Mouse (Mus musculus): Measurements from ENCODE around the gene Tmem270. TPM values are rescaled to one million over a fixed set of nuclear protein-coding genes. Genes with fewer than 3 reads are reported as not detected.

The Tmem270 gene
- total and polyA plus RNA-seq, 3 experiments = not detected

- no peak overlapping the region for H3K9ac ChIP-seq (ENCODE audit: control insufficient read depth, low read depth, low read length, poor library complexity, severe bottlenecking)
- no peaks in the 10 kb centered on the region for H3K9me3 ChIP-seq (replicated peaks; ENCODE audit: insufficient read depth, low read length)
- peaks cover 0 to 19% of the 10 kb centered on the region in 2 experiments; a peak in 2 of 4 replicates for H3K36me3 ChIP-seq (ENCODE audit: control insufficient read depth in 1 of 2, insufficient read depth in 2 of 2, low read length in 2 of 2)
- peaks cover 13 to 35% of the 10 kb centered on the region in 2 experiments for H3K4me1 ChIP-seq (ENCODE audit: control insufficient read depth in 1 of 2, insufficient read depth in 2 of 2, low read length in 2 of 2)
- no peak overlapping the region for H3K4me3 ChIP-seq (ENCODE audit: control insufficient read depth in 1 of 2, insufficient read depth in 1 of 2, low read depth in 2 of 2, low read length in 2 of 2)
- DNase-seq (ENCODE audit: low read depth, low spot score) = no peak
- no peak overlapping the region for H3K27ac ChIP-seq (ENCODE audit: control insufficient read depth, low read depth, low read length)
- no peak for TF ChIP-seq E2F4 (IDR thresholded peaks at IDR 0.05; ENCODE audit: borderline replicate concordance, low read depth, low read length)
- no peak for TF ChIP-seq EP300 (IDR thresholded peaks at IDR 0.05; ENCODE audit: low read depth in 1 of 2, low read length in 2 of 2)
- TF ChIP-seq UBTF (IDR thresholded peaks at IDR 0.05; ENCODE audit: borderline replicate concordance, insufficient read depth, low read depth, low read length) = no peak
- TF ChIP-seq POLR2AphosphoS2 (IDR thresholded peaks at IDR 0.05; ENCODE audit: low read length) = no peak
- no peaks in the 10 kb centered on the region for H3K79me2 ChIP-seq (ENCODE audit: control insufficient read depth, insufficient read depth, low read length, poor library complexity)
- no peaks in the 10 kb centered on the region for H3K27me3 ChIP-seq (ENCODE audit: control insufficient read depth in 1 of 2, insufficient read depth in 2 of 2, low read length in 2 of 2)
Measured at GRCm38 (mm10) chr5:134911901-134912300, 5.4 kb upstream of the Tmem270 start.

- H3K79me2 ChIP-seq (ENCODE audit: control insufficient read depth, insufficient read depth, low read length, poor library complexity) = no peaks in the 10 kb centered on the region
- no peak overlapping the region for H3K27ac ChIP-seq (ENCODE audit: control insufficient read depth, low read depth, low read length)
- H3K4me1 ChIP-seq (ENCODE audit: control insufficient read depth in 1 of 2, insufficient read depth in 2 of 2, low read length in 2 of 2) = no peaks in the 10 kb centered on the region
- H3K9ac ChIP-seq (ENCODE audit: control insufficient read depth, low read depth, low read length, poor library complexity, severe bottlenecking) = no peak overlapping the region
- no peaks in the 10 kb centered on the region for H3K27me3 ChIP-seq (ENCODE audit: control insufficient read depth in 1 of 2, insufficient read depth in 2 of 2, low read length in 2 of 2)
- TF ChIP-seq E2F4 (IDR thresholded peaks at IDR 0.05; ENCODE audit: borderline replicate concordance, low read depth, low read length) (no peak), MYC (IDR thresholded peaks at IDR 0.05; ENCODE audit: low read depth, low read length) (peak; percentile 91), MXI1 (IDR thresholded peaks at IDR 0.05; ENCODE audit: low read depth, low read length) (peak; percentile 52), BHLHE40 (IDR thresholded peaks at IDR 0.05; ENCODE audit: borderline replicate concordance, low read depth, low read length) (0 out of 2 replicates have a peak, but pooled peaks have one; percentile 14), TBP (IDR thresholded peaks at IDR 0.05; ENCODE audit: low read depth, low read length) (no peak), NRF1 (IDR thresholded peaks at IDR 0.05; ENCODE audit: insufficient read depth, low read depth, low read length, poor library complexity, severe bottlenecking) (peak; percentile 24; the same call in 1 of the 2 replicates), EP300 (IDR thresholded peaks at IDR 0.05; ENCODE audit: low read depth in 1 of 2, low read length in 2 of 2) (no peak), MAX (IDR thresholded peaks at IDR 0.05; ENCODE audit: low read length) (peak; percentile 48; the same call in 1 of the 2 replicates), HCFC1 (IDR thresholded peaks at IDR 0.05; ENCODE audit: low read depth, low read length) (0 out of 2 replicates have a peak, but pooled peaks have one; percentile 24), POLR2AphosphoS5 (IDR thresholded peaks at IDR 0.05; ENCODE audit: borderline replicate concordance, low read depth, low read length) (no peak), ZC3H11A (IDR thresholded peaks at IDR 0.05; ENCODE audit: low read depth, low read length) (peak; percentile 97), SIN3A (IDR thresholded peaks at IDR 0.05; ENCODE audit: low read length) (peak; percentile 77), CTCF (IDR thresholded peaks at IDR 0.05 in 2 of 3, conservative IDR thresholded peaks at IDR 0.05 in 1 of 3; ENCODE audit: control insufficient read depth in 1 of 3, insufficient read depth in 1 of 3, low read depth in 2 of 3, low read length in 3 of 3, poor library complexity in 1 of 3, severe bottlenecking in 1 of 3) (peak; percentile 87 to 100 (median 97); a peak in 5 of 6 replicates), POLR2A (IDR thresholded peaks at IDR 0.05; ENCODE audit: control insufficient read depth in 1 of 2, insufficient read depth in 1 of 2, low read depth in 1 of 2, low read length in 2 of 2, poor library complexity in 1 of 2) (no peak), SMC3 (IDR thresholded peaks at IDR 0.05; ENCODE audit: low read depth, low read length) (peak; percentile 99), USF2 (IDR thresholded peaks at IDR 0.05; ENCODE audit: borderline replicate concordance in 1 of 2, insufficient read depth in 1 of 2, low read depth in 1 of 2, low read length in 2 of 2) (no peak), MYB (IDR thresholded peaks at IDR 0.05; ENCODE audit: low read depth, low read length) (no peak), RAD21 (IDR thresholded peaks at IDR 0.05; ENCODE audit: low read depth, low read length) (peak; percentile 99), ELF1 (IDR thresholded peaks at IDR 0.05; ENCODE audit: low read depth, low read length) (0 out of 2 replicates have a peak, but pooled peaks have one; percentile 20), ZNF384 (IDR thresholded peaks at IDR 0.05; ENCODE audit: low read depth, low read length) (no peak), MAZ (IDR thresholded peaks at IDR 0.05; ENCODE audit: low read depth, low read length) (peak; percentile 37; the same call in 1 of the 2 replicates)
- H3K9me3 ChIP-seq (replicated peaks; ENCODE audit: insufficient read depth, low read length) = no peaks in the 10 kb centered on the region
- DNase-seq (ENCODE audit: low read depth, low spot score) = peak; percentile 94
- H3K4me3 ChIP-seq (ENCODE audit: control insufficient read depth in 1 of 2, insufficient read depth in 1 of 2, low read depth in 2 of 2, low read length in 2 of 2) = no peak overlapping the region
- H3K36me3 ChIP-seq (ENCODE audit: control insufficient read depth in 1 of 2, insufficient read depth in 2 of 2, low read length in 2 of 2) = no peaks in the 10 kb centered on the region
Measured at GRCm38 (mm10) chr5:134907135-134907534, 602 bp upstream of the Tmem270 start.

All from MEL (cell line).